Mouse (Mus musculus) cerebellum, adult 9-11 months (tissue): ENCODE results near the gene Dnajc25.

Experiments
- DNase-seq: peaks from one replicate; pipeline ENCODE4 v3.0.0; 2022

The Dnajc25 gene

GRCm38 (mm10) chr4:58994762-58995161, at the start of gene Dnajc25:
Gene Dnajc25, plus strand, starts transcription at chr4:58995062.
- DNase-seq, result no peak

- no peak for DNase-seq
Observed at GRCm38 (mm10) chr4:58948391-58948790, 46.5 kb upstream of the Dnajc25 start.

GRCm38 (mm10) chr4:58952630-58953029, 42.2 kb upstream of the Dnajc25 start:
- DNase-seq, result no peak

- DNase-seq, result no peak
Observed at GRCm38 (mm10) chr4:58961719-58962118, 33.1 kb upstream of the Dnajc25 start.

- DNase-seq, result no peak
Observed at GRCm38 (mm10) chr4:58963271-58963670, 31.6 kb upstream of the Dnajc25 start.

- DNase-seq, result no peak
Observed at GRCm38 (mm10) chr4:58965136-58965535, 29.7 kb upstream of the Dnajc25 start.

GRCm38 (mm10) chr4:58970678-58971077, 24.2 kb upstream of the Dnajc25 start:
- DNase-seq, result no peak

- no peak for DNase-seq
Observed at GRCm38 (mm10) chr4:58975711-58976110, 19.2 kb upstream of the Dnajc25 start.

GRCm38 (mm10) chr4:58981421-58981820, 13.4 kb upstream of the Dnajc25 start:
- no peak for DNase-seq

- no peak for DNase-seq
Observed at GRCm38 (mm10) chr4:58982806-58983205, 12.1 kb upstream of the Dnajc25 start.

- DNase-seq, result peak; percentile 54
Observed at GRCm38 (mm10) chr4:58985157-58985648, 9.7 kb upstream of the Dnajc25 start.

- DNase-seq, result peak; percentile 66
Observed at GRCm38 (mm10) chr4:58986540-58987190, 8.2 kb upstream of the Dnajc25 start, which contains the start of gene Ptgr1. Gene Ptgr1, minus strand, starts transcription at chr4:58987119.

GRCm38 (mm10) chr4:58989303-58989898, 5.5 kb upstream of the Dnajc25 start:
- DNase-seq, result no peak

- DNase-seq, result no peak
Observed at GRCm38 (mm10) chr4:58990609-58991434, 4.0 kb upstream of the Dnajc25 start.

- DNase-seq, result no peak
Observed at GRCm38 (mm10) chr4:58992195-58992594, 2.7 kb upstream of the Dnajc25 start.

- no peak for DNase-seq
Observed at GRCm38 (mm10) chr4:58995251-58995693, 410 bp downstream of the Dnajc25 start.

- no peak for DNase-seq
Observed at GRCm38 (mm10) chr4:58997081-58997480, 2.2 kb downstream of the Dnajc25 start.

- no peak for DNase-seq
Observed at GRCm38 (mm10) chr4:58998688-58999087, 3.8 kb downstream of the Dnajc25 start.

GRCm38 (mm10) chr4:58999686-59000085, 4.8 kb downstream of the Dnajc25 start:
- peak; percentile 63 for DNase-seq

- peak; percentile 32 for DNase-seq
Observed at GRCm38 (mm10) chr4:59000614-59001013, 5.8 kb downstream of the Dnajc25 start.

GRCm38 (mm10) chr4:59002948-59003805, 8.3 kb downstream of the Dnajc25 start, which contains the start of gene Gm20503:
Gene Gm20503, plus strand, starts transcription at chr4:59003210.
- peak; percentile 92 for DNase-seq

- no peak for DNase-seq
Observed at GRCm38 (mm10) chr4:59003806-59004200, 8.9 kb downstream of the Dnajc25 start.
